Mouse (Mus musculus) midbrain, embryonic 14.5 days (tissue): Measurements from ENCODE around the gene Mmp19. TPM values are rescaled to one million over a fixed set of nuclear protein-coding genes. Genes with fewer than 3 reads are reported as not detected.
A peak's percentile ranks its signal among the peaks of the same experiment; 100 is the strongest.

ENCODE experiments used
- ATAC-seq: fragments of 200-750 bp; cut with Nextera tagmentation; 2 replicates; pipeline ENCODE4 v1.8.0; 2017; ENCODE audit warnings: moderate number of reproducible peaks, moderate library complexity; ENCODE audit not compliant: low FRiP score, low TSS enrichment
- DNase-seq: peaks from one replicate; pipeline ENCODE4 v3.0.0-alpha.2; 2015
- H3K27ac ChIP-seq: fragments of 300-500 bp; sonication (generic); replicated peaks from 2 replicates; pipeline ENCODE4 v1.5.1; 2014; ENCODE audit warnings: mild to moderate bottlenecking, low read depth, low read length, moderate library complexity
- H3K27me3 ChIP-seq: fragments of 300-500 bp; sonication (generic); 2 replicates; pipeline ENCODE4 v1.6.1; 2014; ENCODE audit warnings: low read length, control low read depth, mixed read lengths; ENCODE audit not compliant: control insufficient read depth, insufficient read depth
- H3K36me3 ChIP-seq: fragments of 300-500 bp; sonication (generic); 2 replicates; pipeline ENCODE4 v1.6.1; 2014; ENCODE audit warnings: low read length, control low read depth; ENCODE audit not compliant: control insufficient read depth, insufficient read depth
- H3K4me1 ChIP-seq: fragments of 300-500 bp; sonication (generic); 2 replicates; pipeline ENCODE4 v1.6.1; 2014; ENCODE audit warnings: mild to moderate bottlenecking, antibody characterized with exemption, low read length, control low read depth; ENCODE audit not compliant: control insufficient read depth, insufficient read depth
- H3K4me2 ChIP-seq: fragments of 300-500 bp; sonication (generic); 2 replicates; pipeline ENCODE4 v1.6.1; 2014; ENCODE audit warnings: mild to moderate bottlenecking, low read length, moderate library complexity
- H3K4me3 ChIP-seq: fragments of 300-500 bp; sonication (generic); replicated peaks from 2 replicates; pipeline ENCODE4 v1.5.1; 2014; ENCODE audit warnings: low read depth, low read length
- H3K9ac ChIP-seq: fragments of 300-500 bp; sonication (generic); replicated peaks from 2 replicates; pipeline ENCODE4 v1.6.1; 2014; ENCODE audit warnings: mild to moderate bottlenecking, low read length, moderate library complexity
- H3K9me3 ChIP-seq: fragments of 300-500 bp; sonication (generic); 2 replicates; pipeline ENCODE4 v1.6.1; 2016; ENCODE audit warnings: low read length, control low read depth, mixed read lengths; ENCODE audit not compliant: control insufficient read depth
- WGBS: fragments of 180-500 bp; shearing (Covaris S2); extraction: QIAGEN DNeasy Blood & Tissue Kit; methylation state at CpG from one replicate; pipeline ENCODE4 v1.1.7; 2014; 5-methylcytosine and 5-hydroxymethylcytosine counted together
- polyA plus RNA-seq: library from polyadenylated mRNA; unstranded; fragments of >200 nt; fragmentation: Nextera tagmentation; extraction: Ambion mirVana; gene quantifications from 2 replicates; pipeline ENCODE4 v1.2.1, GENCODE M21; 2014

Gene Mmp19
- polyA plus RNA-seq, 1 experiment from 2014 or later: 0.41 TPM

DNA sequence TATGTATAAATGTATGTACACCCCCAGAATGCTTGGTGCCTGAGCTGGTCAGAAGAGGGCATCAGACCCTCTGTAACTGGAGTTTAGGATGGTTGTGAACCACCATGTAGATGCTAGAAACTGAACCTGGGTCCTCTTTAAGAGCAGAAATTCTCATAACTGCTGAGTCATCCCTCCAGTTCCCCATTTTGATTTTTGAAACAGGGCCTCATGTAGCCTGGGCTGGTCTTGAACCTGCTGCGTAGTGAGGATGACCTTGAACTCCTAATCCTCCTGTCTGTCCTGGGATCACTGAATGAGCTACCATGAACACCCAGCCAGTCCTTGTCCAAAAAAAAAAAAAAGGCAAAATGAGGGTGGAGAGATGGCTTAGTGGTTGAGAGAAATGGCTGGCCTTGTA, 2.5 kb downstream of the Mmp19 start:
- H3K4me2 ChIP-seq: no peak overlapping the region
- H3K4me3 ChIP-seq: no peak overlapping the region
- no peaks in the 10 kb centered on the region for H3K9me3 ChIP-seq
- DNase-seq: no peak
- H3K27ac ChIP-seq: no peak overlapping the region
- 84% methylated on average over 1 of the region's 1 CpGs for WGBS
- no peaks in the 10 kb centered on the region for H3K27me3 ChIP-seq
- H3K36me3 ChIP-seq: no peaks in the 10 kb centered on the region
- no peak overlapping the region for H3K9ac ChIP-seq
- H3K4me1 ChIP-seq: no peaks in the 10 kb centered on the region
- no peak for ATAC-seq

DNA sequence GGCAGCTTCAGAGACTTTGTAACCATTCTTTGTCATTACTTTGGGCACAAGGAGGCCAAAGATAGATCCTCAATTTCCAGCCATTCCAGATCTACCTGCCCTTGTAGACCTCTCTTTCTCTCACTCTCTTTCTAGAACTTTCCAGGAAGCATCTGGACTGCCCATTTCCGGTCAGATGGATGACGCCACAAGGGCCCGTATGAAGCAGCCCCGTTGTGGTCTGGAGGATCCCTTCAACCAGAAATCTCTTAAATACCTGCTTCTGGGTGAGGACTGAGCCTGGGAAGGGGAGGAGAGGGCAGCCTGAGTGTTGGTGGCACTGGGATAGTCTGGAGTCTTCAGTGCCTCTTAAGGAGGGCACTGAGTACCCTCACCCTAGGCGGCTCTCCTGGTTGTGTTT, 3.7 kb downstream of the Mmp19 start:
- no peak for ATAC-seq
- 92% methylated on average over 5 of the region's 5 CpGs for WGBS

DNA sequence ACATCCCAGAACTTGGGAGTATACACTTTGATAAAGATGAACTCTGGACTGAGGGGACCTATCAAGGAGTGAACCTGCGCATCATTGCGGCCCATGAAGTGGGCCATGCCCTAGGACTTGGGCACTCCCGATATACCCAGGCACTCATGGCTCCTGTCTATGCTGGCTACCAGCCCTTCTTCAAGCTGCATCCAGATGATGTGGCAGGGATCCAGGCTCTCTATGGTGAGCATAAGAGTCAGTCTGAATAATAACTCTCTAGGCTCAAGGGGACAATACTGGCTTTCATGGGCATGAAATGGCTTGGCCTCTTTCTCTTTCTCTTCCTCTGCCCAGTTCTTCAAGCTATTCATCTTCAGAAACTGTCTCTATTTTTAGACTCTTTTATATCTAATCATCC, 4.9 kb downstream of the Mmp19 start:
- H3K4me1 ChIP-seq: no peaks in the 10 kb centered on the region
- H3K36me3 ChIP-seq: peaks cover 8% of the 10 kb centered on the region
- ATAC-seq (no peak), DNase-seq (no peak)
- H3K4me2 ChIP-seq: no peak overlapping the region
- no peak overlapping the region for H3K9ac ChIP-seq
- no peaks in the 10 kb centered on the region for H3K9me3 ChIP-seq
- H3K27me3 ChIP-seq: no peaks in the 10 kb centered on the region
- 96% methylated on average over 3 of the region's 3 CpGs for WGBS
- H3K27ac ChIP-seq: no peak overlapping the region
- no peak overlapping the region for H3K4me3 ChIP-seq

More for the DNA sequence above, 3.7 kb downstream of the Mmp19 start:
- no peaks in the 10 kb centered on the region for H3K27me3 ChIP-seq
- DNase-seq: no peak
- H3K4me3 ChIP-seq: no peak overlapping the region
- no peaks in the 10 kb centered on the region for H3K9me3 ChIP-seq
- H3K9ac ChIP-seq: no peak overlapping the region
- H3K27ac ChIP-seq: no peak overlapping the region
- no peak overlapping the region for H3K4me2 ChIP-seq
- no peaks in the 10 kb centered on the region; the same call in 1 of the 2 replicates for H3K36me3 ChIP-seq
- H3K4me1 ChIP-seq: no peaks in the 10 kb centered on the region

DNA sequence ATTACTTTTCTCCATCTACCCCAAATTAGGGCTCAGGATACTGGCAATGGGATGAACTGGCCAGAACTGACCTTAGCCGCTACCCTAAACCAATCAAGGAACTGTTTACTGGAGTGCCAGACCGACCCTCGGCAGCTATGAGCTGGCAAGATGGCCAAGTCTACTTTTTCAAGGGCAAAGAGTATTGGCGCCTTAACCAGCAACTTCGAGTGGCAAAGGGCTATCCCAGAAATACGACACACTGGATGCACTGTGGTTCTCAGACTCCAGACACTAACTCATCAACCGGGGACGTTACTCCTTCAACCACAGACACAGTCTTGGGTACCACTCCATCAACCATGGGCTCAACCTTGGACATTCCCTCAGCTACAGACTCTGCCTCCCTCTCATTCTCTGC, 8.0 kb downstream of the Mmp19 start:
- peaks cover 7% of the 10 kb centered on the region for H3K4me1 ChIP-seq
- no peak for DNase-seq
- H3K36me3 ChIP-seq: peaks cover 14% of the 10 kb centered on the region
- 95% methylated on average over 8 of the region's 8 CpGs for WGBS
- no peaks in the 10 kb centered on the region for H3K27me3 ChIP-seq
- H3K9ac ChIP-seq: no peak overlapping the region
- H3K4me2 ChIP-seq: no peak overlapping the region
- no peak for ATAC-seq
- H3K9me3 ChIP-seq: no peaks in the 10 kb centered on the region
- no peak overlapping the region for H3K4me3 ChIP-seq
- no peak overlapping the region for H3K27ac ChIP-seq

DNA sequence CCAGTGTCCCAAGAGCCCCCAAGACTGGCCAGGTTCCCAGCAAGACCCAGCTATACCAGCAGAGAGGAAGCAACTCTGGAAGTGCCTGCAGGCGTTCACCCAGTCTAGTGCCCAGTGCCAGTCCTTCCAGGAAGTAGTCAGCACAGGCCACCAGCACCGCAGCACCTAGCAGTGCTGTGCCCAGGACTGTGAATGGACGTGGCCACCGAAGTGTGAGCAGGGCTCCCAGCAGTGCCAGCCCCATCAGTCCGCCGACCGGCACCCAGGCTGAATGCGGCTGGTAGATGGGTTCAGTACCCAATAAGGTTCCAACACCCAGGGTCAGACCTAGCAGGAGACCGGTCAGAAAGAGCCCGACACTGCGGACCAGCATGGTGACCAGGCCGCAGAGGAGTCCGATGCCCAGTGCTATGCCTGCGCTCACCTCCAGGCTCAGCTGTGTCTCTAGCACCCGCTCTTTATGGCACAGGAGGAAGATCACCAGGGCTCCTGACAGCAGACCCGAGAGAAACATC, 11.3 kb downstream of the Mmp19 start:
- WGBS: 90% methylated on average over 16 of the region's 16 CpGs

DNA sequence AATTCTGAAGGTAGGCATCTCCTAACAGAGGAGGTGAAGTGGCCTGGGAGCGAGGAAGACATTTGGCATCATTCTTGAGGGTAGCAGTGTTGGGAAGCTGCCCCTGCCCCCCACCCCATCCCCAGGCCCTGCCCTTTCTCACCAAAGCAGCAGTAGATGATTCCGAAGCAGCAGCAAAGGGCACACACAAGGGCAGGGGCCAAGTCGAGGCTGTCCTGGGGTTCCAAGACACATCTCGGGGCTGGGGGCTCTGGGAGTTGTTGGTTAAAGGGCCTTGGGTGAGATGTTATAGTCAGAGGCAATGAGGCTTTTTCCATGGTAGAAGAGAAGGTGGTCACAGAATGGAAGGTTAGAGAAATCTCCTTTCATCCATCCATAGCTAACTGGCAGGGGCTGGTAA, 12.2 kb downstream of the Mmp19 start:
- H3K4me3 ChIP-seq: peak overlapping the region; percentile 76
- ATAC-seq (no peak), DNase-seq (no peak)
- peak overlapping the region; percentile 77; the same call in 1 of the 2 replicates for H3K9ac ChIP-seq
- WGBS: 61% methylated on average over 4 of the region's 4 CpGs
- H3K4me1 ChIP-seq: peaks cover 28% of the 10 kb centered on the region
- H3K36me3 ChIP-seq: peaks cover 30% of the 10 kb centered on the region
- peak overlapping the region; percentile 62 for H3K4me2 ChIP-seq
- no peaks in the 10 kb centered on the region for H3K9me3 ChIP-seq
- H3K27me3 ChIP-seq: no peaks in the 10 kb centered on the region
- H3K27ac ChIP-seq: no peak overlapping the region

More for the DNA sequence above, 11.3 kb downstream of the Mmp19 start:
- Histone ChIP-seq H3K4me1 (peaks cover 19% of the 10 kb centered on the region), H3K4me2 (no peak overlapping the region), H3K9me3 (no peaks in the 10 kb centered on the region), H3K27me3 (no peaks in the 10 kb centered on the region), H3K9ac (no peak overlapping the region), H3K4me3 (no peak overlapping the region), H3K27ac (no peak overlapping the region), H3K36me3 (peaks cover 23% of the 10 kb centered on the region)
- ATAC-seq (no peak), DNase-seq (no peak)

DNA sequence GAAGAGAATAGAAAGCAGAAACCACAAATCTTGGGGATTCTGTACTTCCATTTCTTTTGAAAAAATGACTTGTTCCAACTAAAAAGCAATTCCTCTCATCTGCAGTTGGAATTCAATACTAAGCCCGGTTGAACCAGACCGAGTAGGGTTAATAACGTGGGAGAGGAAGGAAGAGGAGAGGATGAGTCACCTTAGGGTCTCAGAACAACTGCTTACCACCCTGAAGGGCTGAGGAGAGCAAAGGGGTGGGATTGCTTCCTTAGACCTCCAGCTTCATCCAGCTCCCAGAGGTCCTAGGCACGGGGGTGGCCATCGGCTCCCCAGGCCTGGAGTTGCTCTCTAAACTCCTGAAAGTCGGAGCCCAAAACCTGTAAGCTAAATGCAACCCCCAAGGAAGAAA, 12.7 kb downstream of the Mmp19 start:
- H3K36me3 ChIP-seq: peaks cover 30% of the 10 kb centered on the region
- H3K9ac ChIP-seq: peak overlapping the region; percentile 77; the same call in 1 of the 2 replicates
- peak overlapping the region; percentile 76 for H3K4me3 ChIP-seq
- no peaks in the 10 kb centered on the region for H3K27me3 ChIP-seq
- H3K4me1 ChIP-seq: peaks cover 31% of the 10 kb centered on the region
- H3K27ac ChIP-seq: peak overlapping the region; percentile 92
- H3K4me2 ChIP-seq: peak overlapping the region; percentile 62
- no peak for ATAC-seq
- no peaks in the 10 kb centered on the region for H3K9me3 ChIP-seq
- no peak for DNase-seq
- 9% methylated on average over 6 of the region's 6 CpGs for WGBS

DNA sequence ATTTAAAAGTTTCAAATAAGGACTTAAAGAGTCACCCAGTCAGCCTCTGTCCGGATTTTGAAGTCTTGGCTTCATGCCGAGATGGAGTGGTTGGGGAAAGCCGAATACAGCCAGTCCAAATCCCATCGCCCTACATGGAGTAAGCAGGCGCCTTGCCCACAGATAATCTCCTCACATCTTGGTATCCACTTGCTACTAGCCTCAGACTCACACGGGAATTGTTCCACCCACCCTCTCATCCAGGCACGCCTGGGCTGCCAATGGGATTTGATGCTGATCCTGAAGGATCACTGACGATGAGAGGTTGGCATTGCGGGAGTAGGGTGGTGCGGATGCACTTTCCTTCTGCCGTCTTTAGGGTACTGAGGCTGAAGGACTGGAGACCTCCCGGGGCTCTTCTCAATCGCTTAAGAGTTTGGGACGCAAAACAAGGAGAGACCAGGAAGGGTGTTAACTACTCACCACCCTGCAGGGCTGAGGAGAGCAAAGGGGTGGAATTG, 13.1 kb downstream of the Mmp19 start, which contains the start of gene Dnajc14:
Gene Dnajc14 (plus strand): TSS at position 292 of the 500 bp plus-strand sequence.
- H3K4me1 ChIP-seq: peaks cover 35% of the 10 kb centered on the region
- peak within 1 kb of the TSS; percentile 92 for H3K27ac ChIP-seq
- DNase-seq (peak; percentile 72), ATAC-seq (no peak)
- H3K4me3 ChIP-seq: peak within 1 kb of the TSS; percentile 76
- peak within 1 kb of the TSS; percentile 77 for H3K9ac ChIP-seq
- peaks cover 34% of the 10 kb centered on the region for H3K36me3 ChIP-seq
- WGBS: 0% methylated on average over 14 of the region's 14 CpGs
- H3K4me2 ChIP-seq: peak within 1 kb of the TSS; percentile 62
- H3K27me3 ChIP-seq: no peaks in the 10 kb centered on the region
- no peaks in the 10 kb centered on the region for H3K9me3 ChIP-seq
